Mouse (Mus musculus) MEL-GATA-1-ER (cell line): ENCODE measurements around the gene Prss46.

Source experiments
- DNase-seq: peaks from one replicate; pipeline ENCODE4 v3.0.0-alpha.2; 2012; ENCODE audit warnings: low read depth; ENCODE audit errors: extremely low read depth

Gene Prss46

GRCm38 (mm10) chr9:110896595-110896994, 52.3 kb downstream of the Prss46 start:
- DNase-seq: no peak

DNA sequence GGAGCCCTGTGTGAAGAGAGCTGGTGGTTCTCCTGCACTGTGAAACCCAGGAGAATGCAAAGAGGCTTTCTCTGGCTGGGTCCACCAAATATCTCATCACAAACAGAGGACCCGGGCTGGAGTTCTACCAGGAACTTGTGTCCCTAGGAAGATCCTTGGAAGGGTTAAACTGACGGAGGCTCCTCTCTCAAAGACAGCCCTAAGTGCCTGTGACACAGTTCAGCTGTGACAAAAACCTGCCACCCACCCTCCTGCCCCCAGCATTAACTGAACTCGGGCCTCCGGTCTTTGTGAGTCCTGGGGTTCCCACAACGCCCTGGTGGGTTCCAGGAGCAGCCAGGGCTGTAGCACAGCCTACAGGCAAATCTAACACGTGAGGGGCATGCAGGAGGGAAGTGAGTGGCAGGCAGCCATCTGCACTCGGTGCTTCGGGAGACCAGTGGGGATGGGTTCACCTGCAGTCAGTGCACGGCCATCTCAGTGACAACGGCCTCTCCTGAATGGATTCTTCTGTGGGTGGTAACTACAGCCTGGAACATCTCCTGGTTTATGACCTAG, 55.2 kb downstream of the Prss46 start:
- DNase-seq: no peak

DNA sequence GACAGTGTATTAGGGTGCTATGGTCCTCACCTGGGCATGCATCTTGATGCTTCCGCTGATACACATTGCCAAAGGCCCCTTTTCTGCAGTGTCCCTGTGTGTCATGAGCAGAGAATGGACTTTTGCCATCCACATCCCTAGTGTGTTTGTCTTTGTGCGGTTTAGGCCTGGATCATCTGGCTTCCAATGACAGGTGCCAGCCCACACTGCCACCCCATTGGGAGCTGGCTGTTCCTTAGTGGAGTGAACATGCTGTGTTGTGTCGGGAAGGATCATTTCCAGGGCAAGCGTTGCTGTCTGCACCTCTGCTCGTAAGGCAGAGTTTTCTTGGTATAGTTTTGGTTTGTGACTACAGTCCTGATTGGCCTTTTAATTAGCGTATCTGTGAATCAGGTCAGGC, 56.9 kb downstream of the Prss46 start:
- no peak for DNase-seq

- DNase-seq: no peak
These were observed 58.0 kb downstream of the Prss46 start for GRCm38 (mm10) chr9:110902271-110902670.
